Mouse (Mus musculus): ENCODE measurements around the gene Cript. TPM values are rescaled to one million over a fixed set of nuclear protein-coding genes. Genes with fewer than 3 reads are reported as not detected.
"Not testable (repeated sequence)": the region's sequence is repeated elsewhere in the genome, so short reads cannot be mapped to it uniquely, and the experiment has no call there.

The Cript gene
- total RNA-seq, 2 experiments from 2014 or later = 60.3 to 88.1 TPM

GRCm38 (mm10) chr17:87049696-87050095 is 24.3 kb downstream of the Cript start:
- no peak for ATAC-seq (replicated peaks; ENCODE audit: poor library complexity)

GRCm38 (mm10) chr17:87050469-87051175 is 25.3 kb downstream of the Cript start:
- ATAC-seq (replicated peaks; ENCODE audit: poor library complexity) = no peak

GRCm38 (mm10) chr17:87051652-87052051 is 26.3 kb downstream of the Cript start:
- ATAC-seq (replicated peaks; ENCODE audit: poor library complexity) = no peak

- peak; percentile 54 for ATAC-seq (replicated peaks; ENCODE audit: poor library complexity)
These were observed 27.1 kb downstream of the Cript start for GRCm38 (mm10) chr17:87052432-87052831.

- ATAC-seq (replicated peaks; ENCODE audit: poor library complexity) = no peak
These were observed 28.6 kb downstream of the Cript start for GRCm38 (mm10) chr17:87053921-87054320.

GRCm38 (mm10) chr17:87055051-87055459 is 29.7 kb downstream of the Cript start:
- peak; percentile 72 for ATAC-seq (replicated peaks; ENCODE audit: poor library complexity)

- no peak for ATAC-seq (replicated peaks; ENCODE audit: poor library complexity)
These were observed 30.3 kb downstream of the Cript start for GRCm38 (mm10) chr17:87055663-87056062.

- no peak for ATAC-seq (replicated peaks; ENCODE audit: poor library complexity)
These were observed 31.4 kb downstream of the Cript start for GRCm38 (mm10) chr17:87056761-87057160.

GRCm38 (mm10) chr17:87057486-87058266 is 32.3 kb downstream of the Cript start:
- no peak for ATAC-seq (replicated peaks; ENCODE audit: poor library complexity)

GRCm38 (mm10) chr17:87062639-87063038 is 37.3 kb downstream of the Cript start:
- ATAC-seq (replicated peaks; ENCODE audit: poor library complexity) = no peak

GRCm38 (mm10) chr17:87063461-87063860 is 38.1 kb downstream of the Cript start:
- ATAC-seq (replicated peaks; ENCODE audit: poor library complexity) = no peak

- peak; percentile 94 for ATAC-seq (replicated peaks; ENCODE audit: poor library complexity)
These were observed 38.6 kb downstream of the Cript start for GRCm38 (mm10) chr17:87063969-87064368.

GRCm38 (mm10) chr17:87068997-87069396 is 43.6 kb downstream of the Cript start:
- ATAC-seq (replicated peaks; ENCODE audit: poor library complexity) = no peak

GRCm38 (mm10) chr17:87072183-87072582 is 46.8 kb downstream of the Cript start:
- not testable (repeated sequence) for ATAC-seq (replicated peaks; ENCODE audit: poor library complexity)

- no peak for ATAC-seq (replicated peaks; ENCODE audit: poor library complexity)
These were observed 47.6 kb downstream of the Cript start for GRCm38 (mm10) chr17:87072766-87073440.

- no peak for ATAC-seq (replicated peaks; ENCODE audit: poor library complexity)
These were observed 48.1 kb downstream of the Cript start for GRCm38 (mm10) chr17:87073470-87073869.

GRCm38 (mm10) chr17:87078217-87078616 is 52.9 kb downstream of the Cript start:
- peak; percentile 34; the same call in 1 of the 2 replicates for ATAC-seq (replicated peaks; ENCODE audit: poor library complexity)

- ATAC-seq (replicated peaks; ENCODE audit: poor library complexity) = no peak
These were observed 55.4 kb downstream of the Cript start for GRCm38 (mm10) chr17:87080724-87081123.

GRCm38 (mm10) chr17:87082547-87082946 is 57.2 kb downstream of the Cript start:
- peak; percentile 34; the same call in 1 of the 2 replicates for ATAC-seq (replicated peaks; ENCODE audit: poor library complexity)

- no peak for ATAC-seq (replicated peaks; ENCODE audit: poor library complexity)
These were observed 58.3 kb downstream of the Cript start for GRCm38 (mm10) chr17:87083671-87084070.
